Mouse (Mus musculus) liver, embryonic 14.5 days (tissue): ENCODE measurements at regions not wholly inside any gene's neighbourhood (a gene's known extent, or its start where the extent isn't known, plus 50 kb on each side); places are given as distances from the start of the nearest gene placed in this dataset.

Experiments used
- CTCF ChIP-seq: IDR thresholded peaks from 2 replicates; pipeline ENCODE4 v1.5.1; 2016; ENCODE audit warnings: antibody characterized with exemption, low read depth, control low read depth
- EP300 ChIP-seq: IDR thresholded peaks from 2 replicates; pipeline ENCODE4 v1.6.1; 2016; ENCODE audit warnings: antibody characterized with exemption, low read depth

DNA sequence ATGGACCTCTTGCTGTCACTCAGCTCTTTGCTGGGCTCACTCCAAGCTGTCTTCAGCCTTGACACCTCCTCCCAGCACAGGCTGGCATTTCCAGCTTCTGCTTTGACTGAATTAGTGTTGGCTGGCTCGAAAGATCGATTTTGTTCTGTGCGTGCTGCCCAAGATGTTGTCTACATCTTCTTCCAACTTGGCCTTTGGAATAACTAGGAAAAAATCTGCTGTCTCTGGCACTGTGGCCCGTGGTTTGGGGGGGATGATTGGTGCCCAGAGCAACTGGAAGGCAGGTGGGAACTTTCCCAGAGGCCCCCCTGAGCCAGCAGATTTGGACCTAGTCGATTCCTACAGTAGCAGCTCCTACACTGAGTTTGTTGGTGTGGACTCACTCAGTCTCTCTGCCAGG is 76.9 kb downstream of the Psmg1 start:
- TF ChIP-seq CTCF (no peak), EP300 (no peak)
